In the genomic region with DNA sequence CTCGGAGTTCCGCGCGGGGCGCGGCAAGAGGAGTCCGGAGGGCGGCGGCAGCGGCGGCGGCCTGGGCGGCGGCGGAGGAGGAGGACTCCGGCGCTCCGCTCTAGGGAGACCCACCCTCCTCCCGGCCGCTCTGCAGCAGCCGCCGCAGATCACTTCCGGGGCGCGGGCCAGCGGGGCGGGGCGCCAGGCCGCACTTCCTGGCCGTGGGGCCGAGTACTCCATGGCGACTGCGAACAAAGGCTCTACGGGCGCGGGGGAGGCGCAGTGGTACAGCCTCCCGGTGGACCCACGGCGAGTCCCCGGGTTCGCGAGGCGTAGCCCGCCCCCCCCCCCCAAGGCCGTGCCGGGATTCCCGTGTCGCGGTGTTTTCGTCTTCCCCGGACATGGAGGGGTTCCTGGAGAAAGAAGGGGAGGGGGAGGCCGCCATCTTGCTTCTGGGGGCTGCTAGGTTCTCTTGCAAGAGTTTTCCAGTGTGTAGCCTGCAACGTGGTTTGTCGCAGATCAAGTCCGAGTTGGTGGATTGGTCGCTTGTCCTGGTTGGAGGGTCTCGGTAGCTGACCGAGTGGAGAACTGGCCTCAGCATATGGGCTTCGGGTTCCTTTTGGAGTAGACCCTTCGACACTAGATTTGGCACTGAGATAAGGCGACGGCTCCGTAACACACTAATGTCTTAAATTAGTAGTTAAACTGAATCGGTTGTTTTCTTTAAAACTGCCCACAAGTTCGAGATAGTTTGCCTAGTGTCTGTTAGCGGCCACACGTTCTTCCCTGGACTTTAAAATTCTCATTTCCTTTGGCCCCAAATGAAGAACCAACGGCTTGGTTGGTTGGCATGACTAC, we compare ENCODE assay signal across 7 mouse cellular contexts. TPM values are rescaled to one million over a fixed set of nuclear protein-coding genes. Genes with fewer than 3 reads are reported as not detected.
A peak's percentile ranks its signal among the peaks of the same experiment; 100 is the strongest.
DNase-seq lines count a peak whose midpoint lies in the region; ATAC-seq and TF ChIP-seq lines count a peak whose summit lies in the region.

A gene (minus strand): TSS at position 162 of the 840 bp plus-strand sequence.

- peak within 1 kb of the TSS; percentile 91 for H3K4me3 ChIP-seq in embryonic facial prominence, embryonic 11.5 days (ENCODE audit: low read depth, low read length)
- peak within 1 kb of the TSS; percentile 67 for H3K4me3 ChIP-seq in kidney, adult 2 months (ENCODE audit: insufficient read depth, low read depth, low read length)
- peak within 1 kb of the TSS; percentile 94 for H3K4me3 ChIP-seq in limb, embryonic 12.5 days (replicated peaks)
- peak within 1 kb of the TSS; percentile 78 for H3K4me3 ChIP-seq in midbrain, embryonic 15.5 days
- H3K4me3 ChIP-seq in spleen, adult 2 months (ENCODE audit: extremely low read depth, insufficient read depth, insufficient read length) = peak within 1 kb of the TSS; percentile 67

- WGBS in embryonic facial prominence, embryonic 11.5 days = 9% methylated on average over 63 of the region's 69 CpGs
- 6% methylated on average over 69 of the region's 69 CpGs for WGBS in kidney, adult 2 months
- WGBS in limb, embryonic 12.5 days = 10% methylated on average over 57 of the region's 69 CpGs
- 7% methylated on average over 63 of the region's 69 CpGs for WGBS in midbrain, embryonic 15.5 days
- 8% methylated on average over 69 of the region's 69 CpGs for WGBS in spleen, adult 2 months

- H3K36me3 ChIP-seq in embryonic facial prominence, embryonic 11.5 days (replicated peaks; ENCODE audit: control insufficient read depth, insufficient read depth, low read depth, low read length) = no peaks in the 10 kb centered on the region
- H3K36me3 ChIP-seq in kidney, adult 2 months (ENCODE audit: control insufficient read depth, insufficient read depth, low read length) = no peaks in the 10 kb centered on the region
- H3K36me3 ChIP-seq in limb, embryonic 12.5 days = 0 out of 2 replicates have a peak, but pooled peaks cover 5% of the 10 kb centered on the region
- no peaks in the 10 kb centered on the region for H3K36me3 ChIP-seq in midbrain, embryonic 15.5 days (replicated peaks)
- H3K36me3 ChIP-seq in spleen, adult 2 months (ENCODE audit: control insufficient read depth, insufficient read depth, low read length) = no peaks in the 10 kb centered on the region

- H3K27me3 ChIP-seq in embryonic facial prominence, embryonic 11.5 days (ENCODE audit: control insufficient read depth, insufficient read depth, low read length) = no peaks in the 10 kb centered on the region
- no peaks in the 10 kb centered on the region for H3K27me3 ChIP-seq in kidney, adult 2 months (replicated peaks; ENCODE audit: control insufficient read depth, insufficient read depth, low read length)
- no peaks in the 10 kb centered on the region for H3K27me3 ChIP-seq in limb, embryonic 12.5 days
- no peaks in the 10 kb centered on the region for H3K27me3 ChIP-seq in midbrain, embryonic 15.5 days (replicated peaks)
- H3K27me3 ChIP-seq in spleen, adult 2 months (ENCODE audit: control insufficient read depth, insufficient read depth, low read length) = no peaks in the 10 kb centered on the region

- ATAC-seq in embryonic facial prominence, embryonic 11.5 days (replicated peaks; ENCODE audit: insufficient number of reproducible peaks, low FRiP score, low TSS enrichment, low read depth) = peak; percentile 100
- peak; percentile 99 for ATAC-seq in limb, embryonic 12.5 days (ENCODE audit: insufficient number of reproducible peaks, insufficient read depth, low FRiP score, low TSS enrichment, low read depth)
- ATAC-seq in midbrain, embryonic 15.5 days (replicated peaks) = peak; percentile 100

- peak within 1 kb of the TSS; percentile 85 for H3K27ac ChIP-seq in embryonic facial prominence, embryonic 11.5 days (replicated peaks; ENCODE audit: low read depth, low read length)
- H3K27ac ChIP-seq in kidney, adult 2 months (ENCODE audit: insufficient read depth, low read depth, low read length) = peak within 1 kb of the TSS; percentile 76
- H3K27ac ChIP-seq in limb, embryonic 12.5 days = peak within 1 kb of the TSS; percentile 90
- H3K27ac ChIP-seq in midbrain, embryonic 15.5 days = peak within 1 kb of the TSS; percentile 94
- peak within 1 kb of the TSS; percentile 83 for H3K27ac ChIP-seq in spleen, adult 2 months (ENCODE audit: insufficient read depth, low read length)

- H3K4me1 ChIP-seq in embryonic facial prominence, embryonic 11.5 days (ENCODE audit: control insufficient read depth, insufficient read depth, low read length) = no peaks in the 10 kb centered on the region
- H3K4me1 ChIP-seq in kidney, adult 2 months (ENCODE audit: control insufficient read depth, insufficient read depth, low read length) = peaks cover 3% of the 10 kb centered on the region; the same call in 1 of the 2 replicates
- H3K4me1 ChIP-seq in limb, embryonic 12.5 days (replicated peaks) = peaks cover 7% of the 10 kb centered on the region
- peaks cover 22% of the 10 kb centered on the region for H3K4me1 ChIP-seq in midbrain, embryonic 15.5 days
- peaks cover 4% of the 10 kb centered on the region; the same call in 1 of the 2 replicates for H3K4me1 ChIP-seq in spleen, adult 2 months (ENCODE audit: control insufficient read depth, insufficient read depth, insufficient read length)

- peak within 1 kb of the TSS; percentile 51 for H3K4me2 ChIP-seq in embryonic facial prominence, embryonic 11.5 days (ENCODE audit: low read depth, low read length)
- peak within 1 kb of the TSS; percentile 84 for H3K4me2 ChIP-seq in limb, embryonic 12.5 days
- H3K4me2 ChIP-seq in midbrain, embryonic 15.5 days = peak within 1 kb of the TSS; percentile 73

- no peak for TF ChIP-seq CTCF in kidney, adult 2 months (conservative IDR thresholded peaks at IDR 0.05; ENCODE audit: insufficient read depth, insufficient read length, low read depth, low read length)
- no peak for TF ChIP-seq CTCF in spleen, adult 2 months (IDR thresholded peaks at IDR 0.05; ENCODE audit: extremely low read depth, insufficient read depth, insufficient read length, insufficient replicate concordance)

- no peaks in the 10 kb centered on the region for H3K9me3 ChIP-seq in embryonic facial prominence, embryonic 11.5 days (replicated peaks; ENCODE audit: control insufficient read depth, low read length)
- H3K9me3 ChIP-seq in limb, embryonic 12.5 days = no peaks in the 10 kb centered on the region
- no peaks in the 10 kb centered on the region for H3K9me3 ChIP-seq in midbrain, embryonic 15.5 days

- H3K9ac ChIP-seq in embryonic facial prominence, embryonic 11.5 days (replicated peaks; ENCODE audit: low read length) = peak within 1 kb of the TSS; percentile 92
- H3K9ac ChIP-seq in limb, embryonic 12.5 days (replicated peaks) = peak within 1 kb of the TSS; percentile 95
- H3K9ac ChIP-seq in midbrain, embryonic 15.5 days = peak within 1 kb of the TSS; percentile 85

- peak; percentile 98 for DNase-seq in adrenal gland, postnatal 14 days
- DNase-seq in embryonic facial prominence, embryonic 11.5 days (ENCODE audit: low spot score) = peak; percentile 90
- DNase-seq in heart, adult 11 months = peak; percentile 99
- DNase-seq in kidney, adult 2 months = peak; percentile 96
- peak; percentile 64 to 93 for DNase-seq in spleen, adult 2 months (ENCODE audit: low read depth in 1 of 2, low spot score in 2 of 2)

- TF ChIP-seq POLR2A in kidney, adult 2 months (IDR thresholded peaks at IDR 0.05; ENCODE audit: low read depth, low read length) = no peak
- no peak; the same call in none of the 2 replicates for TF ChIP-seq POLR2A in spleen, adult 2 months (IDR thresholded peaks at IDR 0.05; ENCODE audit: low read depth, low read length)

RNA-seq across cellular contexts. Expression of the gene that starts here (rescaled TPM):
- 72.3 and 77.7 TPM in 2 replicates for total RNA-seq in adrenal gland, postnatal 14 days (2021)
- 114 and 121 TPM in 2 replicates for polyA plus RNA-seq in embryonic facial prominence, embryonic 11.5 days (2014; fragmentation: Nextera tagmentation; extraction: Ambion mirVana)
- polyA plus RNA-seq in kidney, adult 2 months (2012; rRNA removed) = 16.6 and 21.8 TPM in 2 replicates
- polyA plus RNA-seq in limb, embryonic 12.5 days (2016; fragmentation: Nextera tagmentation; extraction: Ambion mirVana) = 98.8 and 107 TPM in 2 replicates
- polyA plus RNA-seq in midbrain, embryonic 15.5 days (2015; fragmentation: Nextera tagmentation; extraction: Ambion mirVana) = 199 and 222 TPM in 2 replicates
- 6.9 and 7.0 TPM in 2 replicates for polyA plus RNA-seq in spleen, adult 2 months (2012; rRNA removed)

Comparison
In these comparisons a context has a peak if more than half of its experiments do, and no peak if none do; other contexts are left out.
1. Peak in every context shown above with its lines: DNase-seq, ATAC-seq, H3K4me3 ChIP-seq and H3K27ac ChIP-seq.